Mouse (Mus musculus): Measurements from ENCODE around the gene Trpc5os.

The Trpc5os gene

DNA sequence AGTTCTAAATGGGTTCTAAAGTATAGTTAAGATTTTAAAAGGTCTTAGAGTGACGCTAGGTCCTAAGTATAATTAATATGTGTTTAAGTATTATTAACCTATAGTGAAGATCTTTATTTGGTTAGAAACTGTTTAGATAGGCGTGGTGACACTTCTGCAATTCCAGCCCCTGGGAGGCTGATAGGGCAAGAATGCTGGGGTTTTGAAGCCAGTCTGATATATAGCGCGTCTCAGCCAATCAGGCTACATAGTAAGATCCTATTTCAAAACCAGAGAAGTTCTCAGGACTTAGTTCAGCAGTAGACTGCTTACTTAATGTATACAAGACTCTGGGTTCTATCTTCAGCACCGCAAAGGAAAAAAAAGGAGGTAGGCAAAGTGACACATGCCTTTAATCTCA is at the start of gene Trpc5os:
Gene Trpc5os (plus strand): TSS at position 301 of the 400 bp plus-strand sequence.
- no peak for DNase-seq (ENCODE audit: low read depth, low spot score)

DNA sequence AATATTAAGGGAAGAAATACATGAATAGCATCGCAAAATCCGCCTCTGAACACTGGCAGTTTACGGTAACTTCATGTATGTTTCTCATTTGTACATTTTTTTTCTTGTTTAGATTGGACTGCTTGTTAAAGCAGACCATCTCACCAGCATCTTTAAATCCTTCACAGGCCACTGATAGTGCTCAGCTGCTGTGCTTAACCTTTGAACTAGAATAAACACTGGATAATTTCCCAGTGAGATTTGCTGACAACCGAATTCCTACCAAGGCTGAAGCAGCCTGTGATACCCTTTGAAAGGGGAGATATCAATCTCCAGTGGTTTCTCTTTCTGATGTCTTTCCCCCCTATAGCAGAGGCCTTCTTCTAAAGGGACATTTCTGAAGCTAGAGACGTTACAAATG is 48.3 kb upstream of the Trpc5os start:
- DNase-seq (ENCODE audit: low read depth, low spot score): no peak

DNA sequence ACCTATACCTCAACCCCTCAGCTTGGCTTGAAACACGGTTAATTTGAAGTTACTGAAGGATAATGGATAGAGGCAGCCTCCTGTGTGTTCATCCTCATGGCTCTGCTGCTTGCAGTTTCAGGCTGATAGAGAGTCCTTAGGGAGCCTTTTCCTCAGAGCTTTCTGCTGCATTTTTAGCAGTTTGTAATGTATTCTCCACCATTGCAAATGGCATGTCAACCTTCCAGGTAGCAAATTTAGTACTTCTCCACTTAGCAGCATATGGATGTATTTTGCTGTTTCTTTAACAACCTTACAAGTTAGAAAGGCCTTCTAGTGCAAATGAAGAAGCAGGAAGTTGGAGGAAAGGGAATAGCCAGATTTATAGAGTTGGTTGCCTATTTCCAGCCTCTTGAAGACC is 36.1 kb upstream of the Trpc5os start:
- DNase-seq (ENCODE audit: low read depth, low spot score): no peak

- DNase-seq (ENCODE audit: low read depth, low spot score): no peak
Observed at GRCm38 (mm10) chrX:144421091-144421490, 35.3 kb upstream of the Trpc5os start.

DNA sequence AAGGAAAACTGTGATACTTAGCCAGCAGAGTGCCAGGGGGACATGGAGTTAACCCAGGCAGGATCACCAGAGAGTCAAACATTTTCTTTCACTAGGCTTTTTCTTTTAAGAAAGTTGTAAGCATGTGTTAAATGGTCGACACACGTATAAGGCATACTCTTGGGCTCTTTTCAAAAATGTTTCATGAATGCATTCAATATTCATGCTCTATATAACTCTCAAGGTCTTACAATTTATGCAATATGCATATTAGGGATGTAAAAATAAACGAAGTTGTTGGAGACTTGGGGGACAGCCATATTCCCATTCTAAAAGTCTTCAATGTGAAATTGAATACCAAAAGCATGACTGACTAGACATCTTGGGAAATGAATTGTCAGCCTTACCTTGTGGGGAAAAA is 32.5 kb upstream of the Trpc5os start:
- DNase-seq (ENCODE audit: low read depth, low spot score): no peak

- no peak for DNase-seq (ENCODE audit: low read depth, low spot score)
Observed at GRCm38 (mm10) chrX:144464416-144464815, 8.0 kb downstream of the Trpc5os start.

GRCm38 (mm10) chrX:144491394-144491793 is 35.0 kb downstream of the Trpc5os start:
- DNase-seq (ENCODE audit: low read depth, low spot score): no peak

GRCm38 (mm10) chrX:144523239-144523638 is 66.9 kb downstream of the Trpc5os start:
- DNase-seq (ENCODE audit: low read depth, low spot score): no peak

DNA sequence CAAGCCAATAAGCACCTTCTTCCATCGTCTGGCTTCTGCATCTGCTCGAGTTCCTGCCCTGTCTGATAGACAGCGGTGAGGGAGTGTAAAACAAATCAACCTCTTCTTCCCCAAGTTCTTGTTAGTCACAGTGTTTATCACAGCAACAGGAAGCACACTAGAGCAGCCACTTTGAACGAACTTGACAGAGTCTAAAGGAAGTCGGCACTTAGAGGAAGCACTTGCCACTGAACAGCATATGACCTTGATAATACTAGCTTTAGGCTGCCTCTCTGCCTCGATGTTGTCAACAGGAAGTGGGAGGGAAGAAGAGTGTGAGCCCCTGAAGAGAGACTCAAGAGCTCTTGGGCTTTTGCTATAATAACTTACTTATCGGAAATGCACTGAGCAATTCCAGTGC is 69.7 kb downstream of the Trpc5os start:
- no peak for DNase-seq (ENCODE audit: low read depth, low spot score)

All from WW6 (cell line).